Mouse (Mus musculus) megakaryocyte, adult 5-6 weeks (primary cell): ENCODE results near the gene Psmg4. TPM values are rescaled to one million over a fixed set of nuclear protein-coding genes. Genes with fewer than 3 reads are reported as not detected.

Source experiments
- ATAC-seq: 2 replicates; pipeline ENCODE4 v1.8.0; 2016; ENCODE audit warnings: mild to moderate bottlenecking, inconsistent platforms; ENCODE audit not compliant: poor library complexity, severe bottlenecking
- total RNA-seq, 2 experiments: library from RNA; stranded (forward) in 1 of 2; stranded (reverse) in 1 of 2; fragments of 153-499, 151-499 nt in 1 of 2; fragments of 221-1000, 200-1000 nt in 1 of 2; gene quantifications; 2 replicates each; pipeline versions ENCODE4 v1.2.3 to v1.2.4; 2015 to 2017

The Psmg4 gene
- total RNA-seq, 2 experiments from 2014 or later = 59.5 to 182 TPM

DNA sequence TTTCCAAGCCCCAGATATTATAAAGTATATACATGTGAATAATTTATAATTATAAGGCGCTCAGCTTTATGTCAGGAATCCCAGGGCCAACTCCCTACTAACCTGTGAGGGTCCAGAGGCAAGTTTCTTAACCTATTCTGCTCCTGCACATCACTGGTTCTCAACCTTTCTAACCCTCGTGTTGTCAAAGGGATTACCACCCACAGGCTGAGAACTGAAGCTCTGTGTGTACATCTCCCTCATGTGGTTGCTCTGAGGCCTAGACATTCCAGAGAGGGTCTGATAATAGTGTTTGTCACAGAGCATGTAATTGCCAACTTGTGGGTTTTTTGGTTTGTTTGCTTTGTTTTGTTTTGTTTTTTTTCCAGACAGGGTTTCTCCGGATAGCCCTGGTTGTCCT is 15.8 kb upstream of the Psmg4 start:
- ATAC-seq = no peak

- ATAC-seq = 0 out of 2 replicates have a peak, but pooled peaks have one; percentile 20
Measured at GRCm38 (mm10) chr13:34148181-34148580, 14.6 kb upstream of the Psmg4 start.

DNA sequence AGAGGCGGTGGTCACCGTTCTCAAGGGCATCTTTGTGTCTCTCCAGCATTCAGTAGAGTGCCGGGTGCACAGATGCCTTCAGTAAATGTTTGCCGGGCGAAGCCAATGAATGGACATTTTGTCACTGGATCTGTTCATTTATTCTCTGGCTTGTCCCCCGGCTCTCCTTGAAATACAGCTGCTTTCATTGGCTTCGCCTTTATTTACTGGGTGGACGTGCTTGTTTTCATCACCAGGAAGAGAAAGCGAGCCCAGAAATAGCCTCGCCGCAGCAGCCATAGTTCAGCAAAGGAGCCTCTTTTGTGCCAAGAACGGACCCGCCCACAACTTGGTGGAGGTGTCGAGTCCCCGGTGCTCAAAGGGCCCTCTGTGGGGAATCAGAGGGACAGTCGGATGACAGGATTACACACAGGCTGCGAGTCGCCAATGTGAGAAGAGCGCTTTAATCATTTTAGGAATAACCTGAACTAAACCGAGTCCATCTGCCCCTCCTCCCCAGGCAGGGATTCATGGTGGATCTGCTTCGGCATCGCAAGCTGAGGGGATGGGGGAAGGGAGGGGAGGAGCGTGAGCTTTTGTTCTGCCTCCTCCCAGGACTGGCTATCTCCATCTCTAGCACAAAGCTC is 13.9 kb upstream of the Psmg4 start:
- peak; percentile 41 for ATAC-seq

- no peak for ATAC-seq
Measured at GRCm38 (mm10) chr13:34149463-34150176, 13.1 kb upstream of the Psmg4 start.

DNA sequence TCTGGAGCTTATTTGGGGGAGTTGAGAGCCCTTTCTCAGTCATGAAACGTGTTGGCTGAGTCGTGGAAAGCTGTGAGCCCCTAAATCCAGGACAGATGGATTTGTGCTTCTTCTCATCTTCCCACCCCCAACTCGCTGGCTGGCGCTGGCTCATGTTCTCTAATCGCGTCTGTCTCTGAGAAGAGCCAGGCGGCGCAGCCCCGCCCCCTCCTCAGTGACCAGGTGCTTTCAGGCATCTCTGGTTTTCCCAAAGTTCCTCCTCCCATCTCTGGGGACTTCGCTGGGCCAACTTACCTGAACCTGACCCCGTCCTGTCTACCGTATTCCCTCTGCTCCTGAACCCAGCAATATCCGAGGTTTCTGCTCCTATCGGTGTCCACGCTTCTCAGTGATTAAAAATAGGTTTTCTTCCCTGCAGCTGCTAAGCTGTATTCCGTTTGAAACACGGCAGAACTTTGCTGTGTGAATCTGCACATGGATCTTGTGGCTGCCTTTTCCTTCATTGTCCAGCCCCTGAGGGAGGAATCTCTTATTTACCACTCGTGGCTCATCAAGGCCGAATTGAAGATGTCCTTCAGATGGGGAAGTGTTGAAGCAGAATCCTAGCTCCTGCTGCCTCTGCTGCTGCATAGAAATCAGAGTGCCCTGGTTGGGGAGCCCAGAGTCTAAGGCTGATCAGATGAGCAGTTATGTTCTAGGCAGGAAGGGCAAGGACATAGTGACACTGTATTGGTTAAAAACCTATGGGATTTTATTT is 12.3 kb upstream of the Psmg4 start:
- no peak for ATAC-seq

DNA sequence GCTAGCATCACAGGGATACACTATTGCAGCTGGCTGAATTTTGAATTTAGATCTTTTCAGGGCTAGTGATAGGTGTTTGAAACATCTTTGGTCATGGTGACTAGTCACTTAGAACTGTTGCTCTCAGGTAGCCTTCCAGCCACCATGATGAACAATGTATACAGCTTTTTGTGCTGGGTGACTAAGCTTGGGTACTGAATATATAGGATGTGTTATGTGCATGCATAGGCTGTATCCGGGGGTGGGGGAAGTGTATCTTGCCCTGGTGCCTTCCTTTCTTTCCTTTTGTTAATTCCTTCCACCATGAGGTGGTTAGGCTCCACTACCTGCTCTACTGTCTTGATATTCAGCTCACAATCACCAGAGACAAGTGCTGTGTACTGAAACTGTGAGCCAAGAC is 11.3 kb upstream of the Psmg4 start:
- no peak for ATAC-seq

DNA sequence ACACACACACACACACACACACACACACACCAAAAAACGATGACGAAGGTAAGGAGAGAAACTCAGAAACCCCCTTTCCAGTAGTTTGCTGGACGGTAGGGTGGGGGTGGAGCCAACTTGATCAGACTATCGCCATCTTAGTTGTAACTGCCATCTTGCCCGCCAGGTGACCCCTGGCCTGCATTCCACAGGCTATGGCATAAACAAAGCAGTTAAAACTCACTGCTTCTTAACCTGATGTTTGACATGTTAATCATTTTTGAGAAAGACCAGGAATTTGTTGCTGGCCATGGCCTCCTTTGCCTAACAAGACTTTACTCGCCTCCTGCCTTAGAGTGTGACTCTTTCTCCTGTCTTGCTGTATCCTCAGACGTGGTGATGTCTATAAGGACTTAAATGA is 10.1 kb upstream of the Psmg4 start:
- no peak for ATAC-seq

DNA sequence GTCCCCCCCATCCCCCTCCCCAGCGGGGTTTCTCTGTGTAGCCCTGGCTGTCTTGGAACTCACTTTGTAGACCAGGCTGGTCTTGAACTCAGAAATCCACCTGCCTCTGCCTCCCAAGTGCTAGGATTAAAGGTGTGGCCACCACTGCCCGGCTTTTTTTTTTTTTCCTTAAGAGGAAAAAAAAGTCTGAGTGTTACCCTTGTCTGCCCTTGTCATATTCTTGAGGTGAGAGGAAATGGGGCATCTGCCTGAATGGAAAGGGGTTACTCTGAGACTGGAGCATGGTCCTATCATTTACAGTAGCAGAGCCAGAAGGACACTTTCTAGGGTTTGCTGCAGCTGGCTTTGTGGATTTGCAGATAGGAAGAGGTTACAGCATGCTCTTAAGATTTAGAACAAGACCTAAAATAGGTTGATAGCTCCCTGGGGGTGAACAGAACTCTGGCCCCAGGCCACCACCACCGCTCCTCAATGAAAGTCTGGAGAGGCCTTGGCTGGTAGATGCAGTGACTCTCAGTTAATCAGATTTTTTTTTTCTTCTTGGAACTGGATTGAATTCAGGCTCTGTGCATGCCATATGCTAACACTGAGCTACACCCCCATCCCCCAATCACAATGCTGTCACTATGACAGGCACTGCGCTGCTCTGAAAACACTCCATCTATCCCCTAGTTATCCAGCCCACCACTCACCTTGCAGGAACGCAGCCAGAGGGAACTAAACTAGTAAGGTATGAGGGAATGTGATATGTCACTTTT is 9.3 kb upstream of the Psmg4 start:
- no peak for ATAC-seq

DNA sequence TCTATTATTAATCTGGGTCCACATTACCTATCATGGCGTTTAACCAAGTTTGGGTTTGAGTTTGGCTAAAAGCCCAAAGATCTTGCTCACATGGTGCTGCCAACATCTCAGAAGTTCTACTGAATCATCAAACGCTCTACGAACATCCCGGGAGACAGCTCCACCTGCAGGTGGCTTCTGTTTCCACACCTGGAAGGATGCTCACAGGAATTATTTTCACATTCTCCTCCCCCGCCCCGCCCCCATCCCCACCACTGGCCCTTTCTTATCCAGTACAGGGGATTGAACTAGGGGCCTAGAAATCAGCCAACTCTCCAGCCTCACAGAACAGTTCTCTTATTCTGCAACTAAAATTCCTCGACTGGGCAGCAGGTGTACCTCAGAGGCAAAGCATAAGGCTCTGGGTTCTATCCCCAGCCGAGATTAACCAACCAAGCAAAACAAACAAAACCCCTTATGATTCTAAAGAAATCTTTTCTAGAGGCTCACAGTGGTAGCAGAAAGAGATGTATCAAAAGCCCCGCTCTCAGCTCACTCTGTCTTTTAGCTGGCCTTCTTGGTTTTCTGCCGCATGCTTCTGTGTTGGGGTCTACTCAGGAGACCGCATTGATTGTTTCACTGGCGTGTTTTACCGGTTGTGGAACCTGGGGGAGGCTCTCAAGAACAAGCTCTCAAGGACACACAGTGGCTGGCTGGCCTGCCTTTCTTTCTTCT is 8.4 kb upstream of the Psmg4 start:
- peak; percentile 83 for ATAC-seq

GRCm38 (mm10) chr13:34154931-34155272 is 7.9 kb upstream of the Psmg4 start:
- peak; percentile 69 for ATAC-seq

GRCm38 (mm10) chr13:34156133-34156839 is 6.5 kb upstream of the Psmg4 start:
- no peak for ATAC-seq

DNA sequence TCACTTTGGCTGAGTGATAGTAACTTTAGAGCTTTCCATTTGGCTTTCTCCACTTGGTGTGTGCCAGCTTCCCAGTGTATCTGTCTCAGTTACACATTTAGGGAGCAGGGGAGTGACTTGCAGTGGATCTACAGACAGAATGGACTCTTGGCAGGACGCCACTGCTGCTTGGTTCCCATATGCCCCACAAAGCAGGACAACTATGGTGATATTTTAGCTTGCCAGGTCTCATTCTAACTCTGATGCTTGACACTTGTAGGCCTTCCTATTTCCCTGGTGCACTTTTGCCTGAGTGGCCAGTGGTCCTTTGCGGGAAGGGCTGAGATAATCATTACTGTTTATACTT is 6.0 kb upstream of the Psmg4 start:
- no peak for ATAC-seq

DNA sequence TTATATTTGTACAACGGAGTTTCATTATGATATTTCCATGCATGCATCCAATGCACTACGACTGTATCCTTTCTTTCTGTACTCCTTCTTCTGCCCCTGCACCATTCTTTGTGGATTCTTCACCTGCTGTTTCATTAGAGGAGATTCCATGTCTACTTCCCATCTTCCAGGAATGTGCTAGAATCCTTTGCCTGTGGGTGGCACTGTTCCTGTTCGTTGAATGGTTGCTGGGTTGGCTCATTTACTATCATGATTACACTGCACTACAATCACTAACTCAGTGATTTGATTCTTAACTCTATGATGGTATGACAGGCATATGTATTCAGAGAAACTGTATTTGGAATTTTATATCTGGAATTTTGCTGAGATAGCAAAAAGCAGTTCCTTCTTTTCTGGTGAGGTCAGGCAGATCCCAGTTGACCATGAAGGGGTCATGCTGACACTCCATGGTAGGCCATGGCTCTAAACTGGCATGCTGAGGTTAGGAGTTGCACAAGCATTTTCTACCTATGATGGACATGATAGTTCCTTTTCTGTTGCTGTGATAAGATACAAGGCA is 5.1 kb upstream of the Psmg4 start:
- ATAC-seq = no peak

GRCm38 (mm10) chr13:34159926-34160325 is 2.8 kb upstream of the Psmg4 start:
- no peak for ATAC-seq

DNA sequence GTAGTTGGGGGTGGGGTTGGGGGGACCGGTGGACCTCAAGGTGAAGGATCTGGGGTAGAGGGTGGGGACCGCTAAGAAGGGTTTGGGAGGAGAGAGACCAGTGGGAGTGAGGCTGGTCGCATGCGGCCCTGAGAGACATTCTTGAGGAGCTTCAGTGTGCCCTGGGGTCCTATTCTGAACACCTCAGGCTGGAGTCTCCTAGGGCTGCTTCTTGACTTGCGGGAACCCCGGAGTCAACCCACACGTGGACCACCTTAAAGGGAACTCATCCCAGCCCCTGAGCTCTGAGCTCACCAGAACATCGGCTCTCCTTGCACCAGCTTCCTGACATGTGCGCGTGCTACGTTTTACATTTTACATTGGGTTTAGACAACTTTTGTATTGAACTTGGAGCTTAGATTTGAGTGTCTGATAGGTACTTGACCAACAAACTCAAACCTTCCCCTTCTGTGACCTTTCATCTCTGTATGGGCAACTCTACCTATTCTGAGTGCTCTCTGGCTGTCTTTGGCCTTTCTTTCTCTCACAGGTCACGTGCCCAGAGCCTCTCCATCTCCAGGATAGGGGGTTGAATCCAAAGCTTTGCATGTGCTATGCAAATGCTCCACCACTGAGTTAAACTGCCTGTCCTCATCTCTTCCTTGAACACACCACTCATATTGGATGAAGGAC is 676 bp downstream of the Psmg4 start:
- no peak for ATAC-seq

- no peak for ATAC-seq
Measured at GRCm38 (mm10) chr13:34174025-34174424, 11.3 kb downstream of the Psmg4 start.

- no peak for ATAC-seq
Measured at GRCm38 (mm10) chr13:34181624-34182023, 18.9 kb downstream of the Psmg4 start.

GRCm38 (mm10) chr13:34185371-34185770 is 22.6 kb downstream of the Psmg4 start:
- ATAC-seq = no peak

DNA sequence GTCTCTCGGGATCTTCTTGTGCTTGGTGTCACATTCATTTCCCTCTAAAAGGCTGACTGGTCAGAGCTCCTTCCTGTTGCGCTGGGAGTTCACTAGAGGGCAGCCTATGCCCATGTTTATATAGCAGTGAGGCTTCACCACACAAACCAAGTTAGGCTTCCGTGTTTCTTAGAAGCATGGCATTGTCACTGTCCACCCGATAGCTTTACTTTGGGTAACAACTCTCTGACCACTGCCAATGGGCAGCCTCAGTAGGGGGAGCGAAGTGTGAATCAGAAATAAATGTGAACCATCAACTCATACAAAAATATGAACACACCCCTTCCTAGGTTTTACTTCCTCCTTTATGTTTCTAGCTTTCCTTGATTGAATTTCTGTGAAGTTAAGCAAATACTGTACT is 24.8 kb downstream of the Psmg4 start:
- peak; percentile 93 for ATAC-seq
